Mouse (Mus musculus) left cerebral cortex, adult 18-20 months (tissue): ENCODE measurements at regions not wholly inside any gene's neighbourhood (a gene's known extent, or its start where the extent isn't known, plus 50 kb on each side); places are given as distances from the start of the nearest gene placed in this dataset.

Experiments
- DNase-seq, 2 experiments: peaks; one replicate each; pipeline ENCODE4 v3.0.0; 2021 to 2022; ENCODE audit warnings: low spot score in 2 of 2, mixed read lengths in 1 of 2

GRCm38 (mm10) chr12:91995545-91995944 is 146.6 kb upstream of the Sel1l start:
- no peak for DNase-seq

GRCm38 (mm10) chr12:91986448-91986847 is 137.5 kb upstream of the Sel1l start:
- no peak for DNase-seq

GRCm38 (mm10) chr12:91980321-91980720 is 131.4 kb upstream of the Sel1l start:
- no peak for DNase-seq

- no peak for DNase-seq
These were observed 122.1 kb upstream of the Sel1l start for GRCm38 (mm10) chr12:91971045-91971444.

- no peak for DNase-seq
These were observed 117.0 kb upstream of the Sel1l start for GRCm38 (mm10) chr12:91965937-91966336.

GRCm38 (mm10) chr12:91963239-91963638 is 114.3 kb upstream of the Sel1l start:
- no peak for DNase-seq

GRCm38 (mm10) chr12:91958086-91958485 is 109.1 kb upstream of the Sel1l start:
- DNase-seq, result no peak

- DNase-seq, result no peak
These were observed 107.5 kb upstream of the Sel1l start for GRCm38 (mm10) chr12:91956411-91956810.

GRCm38 (mm10) chr12:91948602-91949167 is 99.7 kb upstream of the Sel1l start:
- no peak for DNase-seq

GRCm38 (mm10) chr12:91947998-91948397 is 99.0 kb upstream of the Sel1l start:
- DNase-seq, result no peak

- DNase-seq, result no peak
These were observed 97.6 kb upstream of the Sel1l start for GRCm38 (mm10) chr12:91946541-91946940.

GRCm38 (mm10) chr12:91932490-91933361 is 83.8 kb upstream of the Sel1l start:
- no peak for DNase-seq

- no peak for DNase-seq
These were observed 82.6 kb upstream of the Sel1l start for GRCm38 (mm10) chr12:91931586-91931985.

- DNase-seq, result no peak
These were observed 80.6 kb upstream of the Sel1l start for GRCm38 (mm10) chr12:91929386-91930054.

- no peak for DNase-seq
These were observed 78.6 kb upstream of the Sel1l start for GRCm38 (mm10) chr12:91927576-91927975.

- DNase-seq, result no peak
These were observed 66.5 kb upstream of the Sel1l start for GRCm38 (mm10) chr12:91915486-91915885.

GRCm38 (mm10) chr12:91910529-91910928 is 61.6 kb upstream of the Sel1l start:
- DNase-seq, result no peak
